Mouse (Mus musculus) adrenal gland, adult 2 months (tissue): ENCODE data around the gene Dner. TPM values are rescaled to one million over a fixed set of nuclear protein-coding genes. Genes with fewer than 3 reads are reported as not detected.

Experiments
- DNase-seq: peaks from one replicate; pipeline ENCODE4 v3.0.0; 2021
- polyA plus RNA-seq: library from polyadenylated mRNA; depleted of rRNA; stranded (reverse); fragments of >200 nt; gene quantifications from 2 replicates; pipeline ENCODE4 v1.2.3, GENCODE M21; 2012
- total RNA-seq, 2 experiments: library from RNA; stranded (reverse); gene quantifications; 2 replicates each; pipeline ENCODE4 v1.2.3; 2021

Dner gene
- total and polyA plus RNA-seq, 3 experiments = 3.4 to 9.0 (median 4.2) TPM

- DNase-seq = no peak
Measured at GRCm38 (mm10) chr1:84524413-84524812, 171.6 kb downstream of the Dner start.

- no peak for DNase-seq
Measured at GRCm38 (mm10) chr1:84522963-84523280, 173.1 kb downstream of the Dner start.

GRCm38 (mm10) chr1:84522256-84522962 lies 173.6 kb downstream of the Dner start:
- DNase-seq = no peak

- DNase-seq = no peak
Measured at GRCm38 (mm10) chr1:84518347-84518746, 177.7 kb downstream of the Dner start.

GRCm38 (mm10) chr1:84513201-84513600 lies 182.8 kb downstream of the Dner start:
- DNase-seq = peak; percentile 75

GRCm38 (mm10) chr1:84508510-84508909 lies 187.5 kb downstream of the Dner start:
- no peak for DNase-seq

GRCm38 (mm10) chr1:84507568-84507967 lies 188.5 kb downstream of the Dner start:
- DNase-seq = no peak

GRCm38 (mm10) chr1:84506984-84507546 lies 189.0 kb downstream of the Dner start:
- peak; percentile 48 for DNase-seq

- no peak for DNase-seq
Measured at GRCm38 (mm10) chr1:84500673-84501072, 195.3 kb downstream of the Dner start.

GRCm38 (mm10) chr1:84491732-84492131 lies 204.3 kb downstream of the Dner start:
- DNase-seq = no peak

- DNase-seq = no peak
Measured at GRCm38 (mm10) chr1:84488546-84488945, 207.5 kb downstream of the Dner start.

- DNase-seq = no peak
Measured at GRCm38 (mm10) chr1:84485066-84485465, 211.0 kb downstream of the Dner start.

- no peak for DNase-seq
Measured at GRCm38 (mm10) chr1:84484577-84484976, 211.4 kb downstream of the Dner start.

- DNase-seq = no peak
Measured at GRCm38 (mm10) chr1:84479976-84480375, 216.0 kb downstream of the Dner start.

- no peak for DNase-seq
Measured at GRCm38 (mm10) chr1:84474274-84474673, 221.7 kb downstream of the Dner start.

- no peak for DNase-seq
Measured at GRCm38 (mm10) chr1:84472260-84472659, 223.8 kb downstream of the Dner start.

GRCm38 (mm10) chr1:84470342-84470741 lies 225.7 kb downstream of the Dner start:
- DNase-seq = no peak

- no peak for DNase-seq
Measured at GRCm38 (mm10) chr1:84467664-84468063, 228.4 kb downstream of the Dner start.

GRCm38 (mm10) chr1:84464761-84465160 lies 231.3 kb downstream of the Dner start:
- DNase-seq = no peak

- no peak for DNase-seq
Measured at GRCm38 (mm10) chr1:84463976-84464662, 231.9 kb downstream of the Dner start.

- peak; percentile 39 for DNase-seq
Measured at GRCm38 (mm10) chr1:84449566-84450278, 246.3 kb downstream of the Dner start.

- no peak for DNase-seq
Measured at GRCm38 (mm10) chr1:84443640-84444039, 252.4 kb downstream of the Dner start.

GRCm38 (mm10) chr1:84443050-84443449 lies 253.0 kb downstream of the Dner start:
- no peak for DNase-seq
